Mouse (Mus musculus): ENCODE results near the gene Map3k9.

DNA sequence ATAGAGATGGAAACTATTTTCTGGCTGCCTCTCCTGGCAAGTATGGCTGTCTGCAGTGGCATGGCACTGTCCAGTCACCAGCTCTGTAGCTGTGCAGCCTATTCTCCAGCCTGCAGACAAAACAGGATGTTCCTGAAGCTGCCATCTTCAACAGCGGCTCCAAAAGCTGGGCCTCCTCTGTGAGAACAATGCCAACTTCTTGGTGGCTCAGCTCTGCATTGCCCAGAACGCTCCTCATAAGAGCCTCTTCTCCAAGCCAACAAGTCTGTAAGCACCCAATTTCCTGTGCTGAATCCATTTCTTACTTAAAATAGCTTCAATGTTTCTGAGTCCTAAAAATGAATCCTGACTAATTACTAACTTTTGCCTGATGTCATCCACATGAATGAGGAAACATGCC, 5.3 kb downstream of the Map3k9 start:
- TF ChIP-seq CTCF (IDR thresholded peaks at IDR 0.05) (no peak), EP300 (IDR thresholded peaks at IDR 0.05) (no peak)

Measured in lung, postnatal 0 days (tissue).